Mouse (Mus musculus) small intestine, adult 2 months (tissue): ENCODE results near the gene Dppa5a.

ENCODE experiments used
- CTCF ChIP-seq: fragments of 200-500 bp; IDR thresholded peaks from 2 replicates; pipeline ENCODE4 v1.5.1; 2012; ENCODE audit warnings: low read depth, mild to moderate bottlenecking, control low read depth, inconsistent platforms, low read length, moderate library complexity, mixed read lengths; ENCODE audit not compliant: insufficient replicate concordance, insufficient read length; ENCODE audit errors: extremely low read depth
- POLR2A ChIP-seq: fragments of 200-500 bp; IDR thresholded peaks from 2 replicates; pipeline ENCODE4 v1.6.1; 2012; ENCODE audit warnings: low read depth, mild to moderate bottlenecking, control low read depth, inconsistent platforms, low read length, moderate library complexity

DNA sequence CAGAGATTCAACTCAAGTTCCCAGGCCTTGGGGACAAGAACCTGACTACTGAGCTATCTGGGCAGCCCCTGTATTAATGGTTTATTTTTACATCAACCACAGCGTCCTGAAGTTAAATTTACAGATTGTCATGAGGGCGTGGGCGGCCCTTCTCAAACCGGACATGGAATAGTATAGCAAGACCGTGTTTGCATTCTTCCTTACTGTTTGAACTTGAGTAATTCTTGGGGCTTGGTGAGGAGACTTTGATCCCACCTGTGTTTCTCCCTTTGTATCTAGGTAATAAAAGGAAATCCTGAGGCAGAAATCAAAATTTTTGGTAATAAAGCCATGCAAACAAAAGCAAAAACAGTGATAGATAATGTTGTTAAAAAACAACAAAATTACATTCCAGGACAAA lies 32.6 kb upstream of the Dppa5a start:
- no peak for TF ChIP-seq POLR2A
- TF ChIP-seq CTCF, result no peak
